Mouse (Mus musculus): ENCODE measurements around the gene Rc3h1. TPM values are rescaled to one million over a fixed set of nuclear protein-coding genes. Genes with fewer than 3 reads are reported as not detected.
"Not testable (repeated sequence)": the region's sequence is repeated elsewhere in the genome, so short reads cannot be mapped to it uniquely, and the experiment has no call there.

Rc3h1 gene
- polyA plus RNA-seq, 1 experiment: 13.0 TPM

DNA sequence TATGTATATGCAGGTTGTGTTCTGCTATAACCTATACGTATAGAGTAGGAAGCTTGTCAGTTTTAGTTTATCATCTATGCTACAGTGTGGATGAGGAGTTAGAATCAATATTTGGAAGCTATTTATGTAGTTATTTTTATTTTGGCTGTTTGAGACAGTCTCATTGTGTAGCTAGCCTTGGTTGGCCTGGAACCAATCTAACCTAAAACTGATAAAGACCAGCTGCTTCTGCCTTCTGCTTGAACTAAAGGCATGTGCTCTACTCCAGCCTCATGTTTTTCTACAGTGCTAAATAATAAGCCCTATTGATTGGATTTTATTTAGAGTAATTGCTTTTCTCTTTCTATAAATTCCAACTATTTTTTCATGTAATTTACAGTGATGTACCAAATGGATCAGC lies 61.0 kb downstream of the Rc3h1 start:
- no peak for TF ChIP-seq CTCF (IDR thresholded peaks at IDR 0.05; ENCODE audit: borderline replicate concordance, extremely low read depth, insufficient read depth, insufficient read length)
- TF ChIP-seq POLR2A (IDR thresholded peaks at IDR 0.05; ENCODE audit: borderline replicate concordance, extremely low read depth, insufficient read depth, insufficient read length, poor library complexity, severe bottlenecking): no peak
- DNase-seq (ENCODE audit: low read depth): peak; percentile 6

DNA sequence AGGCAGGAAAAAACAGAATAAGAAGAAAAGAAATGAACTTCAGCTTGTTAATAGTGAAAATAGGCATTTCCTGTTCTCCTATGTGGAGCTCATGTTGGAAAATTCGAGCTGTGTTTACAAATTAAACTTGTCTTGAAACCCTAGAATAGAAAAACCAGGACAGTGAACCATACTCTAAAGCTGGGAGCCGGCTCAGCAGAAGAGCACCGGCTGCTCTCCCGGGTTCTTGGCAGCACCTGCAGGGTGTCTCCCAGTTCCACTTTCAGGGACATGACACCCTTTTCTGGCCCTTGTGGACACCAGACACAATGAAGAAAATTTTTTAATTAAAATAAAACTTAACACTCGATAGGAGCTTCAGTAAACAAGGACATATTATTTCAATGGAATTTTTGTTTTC lies 62.4 kb downstream of the Rc3h1 start:
- TF ChIP-seq POLR2A (IDR thresholded peaks at IDR 0.05; ENCODE audit: borderline replicate concordance, extremely low read depth, insufficient read depth, insufficient read length, poor library complexity, severe bottlenecking): no peak
- TF ChIP-seq CTCF (IDR thresholded peaks at IDR 0.05; ENCODE audit: borderline replicate concordance, extremely low read depth, insufficient read depth, insufficient read length): no peak
- DNase-seq (ENCODE audit: low read depth): no peak

DNA sequence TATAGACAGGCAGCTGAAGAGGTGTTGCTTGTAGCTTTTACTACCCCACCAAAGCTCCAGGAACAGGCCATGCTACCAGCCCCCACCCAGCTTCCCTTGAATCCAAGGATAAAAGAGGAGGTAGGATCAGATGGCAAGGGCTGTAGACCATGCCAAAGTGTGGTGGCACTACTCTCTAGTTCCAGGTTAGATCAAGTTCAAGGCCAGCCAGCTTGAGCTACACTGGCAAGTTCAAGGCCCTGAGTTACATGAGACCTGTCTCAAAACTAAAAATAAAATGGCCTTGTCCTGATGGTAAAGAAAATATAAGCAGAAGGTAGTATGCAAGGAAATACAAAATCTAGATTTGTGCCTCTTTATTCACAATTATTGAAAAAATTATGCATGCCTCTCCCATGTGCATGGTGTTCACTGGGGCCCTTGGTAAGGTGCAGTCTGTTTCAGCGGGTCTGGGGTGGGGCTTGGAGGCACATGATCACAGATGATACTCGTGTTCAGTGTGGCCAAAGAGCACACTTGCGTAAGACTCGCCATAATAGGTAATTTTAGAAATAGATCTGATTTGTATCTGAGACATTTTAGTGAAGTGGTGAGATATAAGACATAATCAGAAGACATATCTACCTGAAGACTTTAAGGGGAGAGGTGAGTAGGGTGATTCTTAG lies 72.0 kb downstream of the Rc3h1 start, which contains the start of gene Serpinc1:
Serpinc1 (plus strand) TSS at position 515 of the 665 bp plus-strand sequence.
- TF ChIP-seq POLR2A (IDR thresholded peaks at IDR 0.05; ENCODE audit: borderline replicate concordance, extremely low read depth, insufficient read depth, insufficient read length, poor library complexity, severe bottlenecking) (no peak), CTCF (IDR thresholded peaks at IDR 0.05; ENCODE audit: borderline replicate concordance, extremely low read depth, insufficient read depth, insufficient read length) (no peak)
- no peak for DNase-seq (ENCODE audit: low read depth)

DNA sequence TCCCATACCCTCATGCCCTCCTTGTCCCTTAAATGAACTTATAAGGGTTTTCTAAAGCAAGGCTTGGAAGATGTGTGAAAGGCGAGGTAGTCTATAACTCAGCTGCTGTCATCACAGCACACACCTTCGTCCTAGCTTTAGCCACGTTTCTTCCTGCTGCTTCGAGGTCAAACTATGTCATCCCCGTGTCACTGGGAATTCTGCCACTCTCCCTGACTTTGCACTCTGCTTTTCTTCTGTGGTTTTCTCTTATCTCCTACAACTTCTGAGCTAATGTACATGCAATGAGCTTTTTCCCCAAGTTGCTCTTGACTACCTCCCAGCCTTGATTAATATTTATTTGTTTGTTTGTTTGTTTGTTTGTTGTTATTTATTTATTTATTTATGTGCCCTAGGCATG lies 73.8 kb downstream of the Rc3h1 start:
- DNase-seq (ENCODE audit: low read depth): no peak
- TF ChIP-seq POLR2A (IDR thresholded peaks at IDR 0.05; ENCODE audit: borderline replicate concordance, extremely low read depth, insufficient read depth, insufficient read length, poor library complexity, severe bottlenecking) (no peak), CTCF (IDR thresholded peaks at IDR 0.05; ENCODE audit: borderline replicate concordance, extremely low read depth, insufficient read depth, insufficient read length) (no peak)

DNA sequence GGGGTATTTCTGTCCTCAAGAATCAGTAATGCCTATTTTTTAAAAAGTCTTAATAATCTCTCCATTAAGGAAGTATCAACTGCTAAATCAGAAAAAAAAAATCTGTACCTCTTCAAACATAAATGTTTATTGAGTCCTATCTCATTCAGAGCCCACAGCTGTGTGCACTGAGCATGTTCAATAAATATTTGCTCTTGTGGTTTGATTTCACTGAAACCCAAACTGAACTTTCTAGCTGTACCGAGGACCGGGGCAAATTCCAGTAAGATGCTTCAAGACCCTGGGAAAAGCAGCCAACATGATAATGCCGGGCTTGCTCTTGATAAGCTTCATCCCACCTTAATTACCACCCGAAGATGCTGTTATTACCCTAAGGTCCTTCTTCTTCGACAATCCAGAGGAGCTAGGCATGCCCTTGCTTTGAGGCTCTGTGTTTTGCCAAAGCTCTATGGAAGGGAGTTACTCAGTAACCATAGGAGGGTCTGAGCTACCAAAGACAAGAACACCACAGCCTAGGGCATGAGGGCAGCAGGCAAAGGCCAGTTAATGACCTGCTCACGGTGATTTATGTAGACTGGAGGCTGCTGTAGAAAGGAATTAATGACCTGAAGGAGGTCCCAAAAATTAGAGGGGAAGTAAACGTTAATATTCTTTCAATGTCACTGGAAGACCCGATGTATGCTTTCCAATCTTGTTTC lies 74.5 kb downstream of the Rc3h1 start:
- TF ChIP-seq POLR2A (IDR thresholded peaks at IDR 0.05; ENCODE audit: borderline replicate concordance, extremely low read depth, insufficient read depth, insufficient read length, poor library complexity, severe bottlenecking): no peak
- TF ChIP-seq CTCF (IDR thresholded peaks at IDR 0.05; ENCODE audit: borderline replicate concordance, extremely low read depth, insufficient read depth, insufficient read length): no peak
- DNase-seq (ENCODE audit: low read depth): no peak

DNA sequence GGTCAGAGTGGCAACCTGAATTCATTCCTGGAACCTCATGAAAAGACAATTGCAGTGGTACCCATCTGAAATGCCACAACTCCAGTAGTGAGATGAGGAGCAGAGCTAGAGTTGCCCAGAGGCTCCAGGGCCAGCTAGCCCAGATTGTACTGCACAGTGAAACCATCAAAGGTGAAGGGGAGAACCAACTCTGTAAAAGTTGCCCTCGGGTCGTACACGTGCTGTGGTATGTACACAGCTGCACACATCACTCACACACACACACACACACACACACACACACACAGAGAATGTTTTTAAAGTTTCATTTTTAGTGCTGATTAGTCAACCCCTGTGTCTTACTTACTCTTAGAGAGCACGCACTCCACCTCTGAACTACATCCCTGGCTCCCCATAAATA lies 75.1 kb downstream of the Rc3h1 start:
- TF ChIP-seq POLR2A (IDR thresholded peaks at IDR 0.05; ENCODE audit: borderline replicate concordance, extremely low read depth, insufficient read depth, insufficient read length, poor library complexity, severe bottlenecking): no peak
- no peak for TF ChIP-seq CTCF (IDR thresholded peaks at IDR 0.05; ENCODE audit: borderline replicate concordance, extremely low read depth, insufficient read depth, insufficient read length)
- DNase-seq (ENCODE audit: low read depth): no peak

DNA sequence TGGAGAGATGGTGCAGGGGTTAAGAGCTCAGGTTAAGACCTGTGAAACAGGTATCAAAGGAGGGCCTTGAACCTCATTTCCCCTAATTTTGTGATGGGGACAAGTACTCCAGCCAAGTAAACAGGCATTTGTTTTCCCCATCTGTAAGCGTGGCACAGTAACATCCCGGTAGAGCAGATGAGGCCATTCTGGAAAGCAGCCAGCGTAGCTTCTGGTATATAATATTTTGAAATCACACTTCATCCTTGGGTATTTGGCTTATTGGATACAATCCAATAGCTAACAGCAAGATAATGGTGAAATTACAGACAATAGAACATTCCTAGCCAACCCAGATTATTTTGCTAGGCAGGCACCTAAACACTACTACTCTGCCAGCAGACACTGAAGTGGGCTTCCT lies 76.7 kb downstream of the Rc3h1 start:
- TF ChIP-seq CTCF (IDR thresholded peaks at IDR 0.05; ENCODE audit: borderline replicate concordance, extremely low read depth, insufficient read depth, insufficient read length): no peak
- no peak for TF ChIP-seq POLR2A (IDR thresholded peaks at IDR 0.05; ENCODE audit: borderline replicate concordance, extremely low read depth, insufficient read depth, insufficient read length, poor library complexity, severe bottlenecking)
- peak; percentile 25 for DNase-seq (ENCODE audit: low read depth)

DNA sequence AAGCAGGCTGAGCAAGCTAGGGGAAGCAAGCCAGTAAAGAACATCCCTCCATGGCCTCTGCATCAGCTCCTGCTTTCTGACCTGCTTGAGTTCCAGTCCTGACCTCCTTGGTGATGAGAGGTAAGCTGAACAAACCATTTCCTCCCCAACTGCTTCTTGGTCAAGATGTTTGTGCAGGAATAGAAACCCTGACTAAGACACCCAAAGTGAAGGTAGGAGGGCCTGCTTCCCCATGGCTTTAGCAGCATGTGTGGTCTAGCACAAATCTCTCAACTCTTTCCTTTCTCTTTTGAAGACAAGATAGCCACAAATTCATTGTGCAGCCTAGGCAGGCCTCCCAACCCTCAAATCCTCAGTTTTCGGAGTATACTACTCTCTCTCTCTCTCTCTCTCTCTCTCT lies 78.5 kb downstream of the Rc3h1 start:
- DNase-seq (ENCODE audit: low read depth): not testable (repeated sequence)

DNA sequence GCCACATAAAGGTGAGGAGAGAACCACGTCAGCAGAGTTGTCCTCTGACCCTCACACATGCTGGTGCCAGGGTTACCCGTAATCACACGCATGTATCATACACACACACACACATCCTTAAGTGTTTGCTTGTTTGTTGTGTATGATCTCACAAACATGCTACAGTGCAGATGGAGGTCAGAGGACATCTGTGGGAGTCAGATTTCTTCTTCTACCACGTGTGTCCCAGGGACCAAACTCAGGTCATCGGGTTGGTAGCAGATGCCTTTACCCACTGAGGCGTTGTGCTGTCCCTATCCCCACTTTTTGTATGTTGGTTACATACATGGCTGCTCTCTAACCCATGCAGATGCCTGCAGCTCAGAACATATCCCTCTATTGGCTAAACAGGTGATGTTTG lies 79.3 kb downstream of the Rc3h1 start:
- no peak for DNase-seq (ENCODE audit: low read depth)

DNA sequence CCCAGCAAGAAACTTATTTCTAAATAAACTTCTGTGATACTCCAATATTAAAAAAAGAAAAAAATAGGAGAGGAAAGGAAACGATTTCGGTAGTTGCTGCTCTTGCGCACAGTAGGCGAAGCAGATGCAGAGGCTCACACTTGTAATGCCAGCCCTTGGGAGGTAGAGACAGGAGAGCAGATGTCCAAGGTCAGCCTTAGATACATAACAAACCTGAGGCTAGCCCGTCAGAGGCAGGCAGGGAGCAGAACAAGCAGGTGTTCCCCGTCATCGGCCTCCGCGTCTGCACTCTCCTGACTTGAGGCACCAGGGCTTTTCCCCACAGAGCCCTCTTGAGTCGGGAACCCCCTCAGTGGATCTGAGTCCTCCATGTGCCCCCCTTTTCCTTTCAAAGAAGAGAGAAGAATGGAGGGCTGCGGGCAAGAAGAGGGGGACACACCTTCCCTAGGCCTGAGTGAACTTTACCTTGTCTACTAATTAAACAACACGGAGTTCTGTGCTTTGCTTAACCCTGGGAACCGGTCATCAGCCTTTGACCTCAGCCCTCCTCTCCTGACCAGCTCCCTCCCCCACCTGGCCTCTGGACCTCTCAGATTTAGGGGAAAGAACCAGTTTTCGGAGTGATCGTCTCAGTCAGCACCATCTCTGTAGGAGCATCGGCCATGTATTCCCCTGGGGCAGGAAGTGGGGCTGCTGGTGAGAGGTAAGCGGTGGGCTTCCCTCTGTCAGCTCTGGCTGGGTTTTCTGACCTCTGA lies 80.8 kb downstream of the Rc3h1 start:
- DNase-seq (ENCODE audit: low read depth): no peak
- TF ChIP-seq CTCF (IDR thresholded peaks at IDR 0.05; ENCODE audit: borderline replicate concordance, extremely low read depth, insufficient read depth, insufficient read length): no peak
- TF ChIP-seq POLR2A (IDR thresholded peaks at IDR 0.05; ENCODE audit: borderline replicate concordance, extremely low read depth, insufficient read depth, insufficient read length, poor library complexity, severe bottlenecking): no peak

More for the DNA sequence above, 79.3 kb downstream of the Rc3h1 start:
- TF ChIP-seq CTCF (IDR thresholded peaks at IDR 0.05; ENCODE audit: borderline replicate concordance, extremely low read depth, insufficient read depth, insufficient read length) (no peak), POLR2A (IDR thresholded peaks at IDR 0.05; ENCODE audit: borderline replicate concordance, extremely low read depth, insufficient read depth, insufficient read length, poor library complexity, severe bottlenecking) (no peak)

DNA sequence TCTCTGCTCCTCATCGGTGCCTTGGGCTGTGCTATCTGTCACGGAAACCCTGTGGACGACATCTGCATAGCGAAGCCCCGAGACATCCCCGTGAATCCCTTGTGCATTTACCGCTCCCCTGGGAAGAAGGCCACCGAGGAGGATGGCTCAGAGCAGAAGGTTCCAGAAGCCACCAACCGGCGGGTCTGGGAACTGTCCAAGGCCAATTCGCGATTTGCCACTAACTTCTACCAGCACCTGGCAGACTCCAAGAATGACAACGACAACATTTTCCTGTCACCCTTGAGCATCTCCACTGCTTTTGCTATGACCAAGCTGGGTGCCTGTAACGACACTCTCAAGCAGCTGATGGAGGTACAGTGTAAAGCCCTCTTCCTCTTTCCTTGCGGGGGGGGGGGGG lies 83.2 kb downstream of the Rc3h1 start:
- no peak for DNase-seq (ENCODE audit: low read depth)
- TF ChIP-seq POLR2A (IDR thresholded peaks at IDR 0.05; ENCODE audit: borderline replicate concordance, extremely low read depth, insufficient read depth, insufficient read length, poor library complexity, severe bottlenecking) (no peak), CTCF (IDR thresholded peaks at IDR 0.05; ENCODE audit: borderline replicate concordance, extremely low read depth, insufficient read depth, insufficient read length) (no peak)
